Mouse (Mus musculus): ENCODE data around the gene Rnf111.
"Not testable (repeated sequence)": the region's sequence is repeated elsewhere in the genome, so short reads cannot be mapped to it uniquely, and the experiment has no call there.

- TF ChIP-seq POLR2A (IDR thresholded peaks at IDR 0.05; ENCODE audit: insufficient read length, low read depth); USF1 (IDR thresholded peaks at IDR 0.05; ENCODE audit: low read depth); MYOD1 (IDR thresholded peaks at IDR 0.05; ENCODE audit: control insufficient read depth in 1 of 3, insufficient read length in 2 of 3, low read depth in 2 of 3); E2F4 (IDR thresholded peaks at IDR 0.05; ENCODE audit: insufficient read depth): not testable (repeated sequence)
These were observed 48.7 kb upstream of the Rnf111 start for GRCm38 (mm10) chr9:70552233-70552632.
